Mouse (Mus musculus) liver, embryonic 14.5 days (tissue): ENCODE measurements around the gene Pla2g4e.

ENCODE experiments used
- CTCF ChIP-seq: IDR thresholded peaks from 2 replicates; pipeline ENCODE4 v1.5.1; 2016; ENCODE audit warnings: antibody characterized with exemption, low read depth, control low read depth
- EP300 ChIP-seq: IDR thresholded peaks from 2 replicates; pipeline ENCODE4 v1.6.1; 2016; ENCODE audit warnings: antibody characterized with exemption, low read depth

DNA sequence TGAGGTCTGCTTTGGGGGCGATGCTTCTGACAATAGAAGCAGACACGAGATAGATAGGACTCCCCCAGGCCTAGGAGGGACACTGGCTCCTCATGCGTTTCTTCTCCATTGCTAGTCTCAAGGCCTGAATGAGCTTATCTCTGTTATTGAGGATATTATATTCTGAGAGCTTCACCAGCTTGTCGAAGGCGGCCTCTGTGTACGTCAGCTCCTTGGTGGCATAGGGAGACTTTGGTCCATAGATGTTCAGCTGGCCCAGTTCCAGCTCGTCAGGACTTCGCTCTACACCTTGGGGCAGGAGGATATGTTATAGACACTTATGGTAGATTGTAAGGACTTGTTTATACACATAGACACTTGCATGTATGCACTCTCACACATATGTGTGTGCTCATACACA, 77.4 kb downstream of the Pla2g4e start:
- TF ChIP-seq CTCF (no peak), EP300 (no peak)
